Mouse (Mus musculus) liver, embryonic 12.5 days (tissue): ENCODE data around the gene Cdh10. TPM values are rescaled to one million over a fixed set of nuclear protein-coding genes. Genes with fewer than 3 reads are reported as not detected.

Experiments
- ATAC-seq: fragments of 200-750 bp; cut with Nextera tagmentation; 2 replicates; pipeline ENCODE4 v1.8.0; 2017; ENCODE audit warnings: moderate number of reproducible peaks, mild to moderate bottlenecking, moderate library complexity
- H3K27ac ChIP-seq: fragments of 300-500 bp; sonication (generic); 2 replicates; pipeline ENCODE4 v1.5.1; 2016; ENCODE audit warnings: mild to moderate bottlenecking
- H3K27me3 ChIP-seq: fragments of 300-500 bp; sonication (generic); replicated peaks from 2 replicates; pipeline ENCODE4 v1.6.1; 2016; ENCODE audit warnings: mild to moderate bottlenecking, moderate library complexity
- H3K36me3 ChIP-seq: fragments of 300-500 bp; sonication (generic); 2 replicates; pipeline ENCODE4 v1.6.1; 2016; ENCODE audit warnings: mild to moderate bottlenecking, moderate library complexity
- H3K4me1 ChIP-seq: fragments of 300-500 bp; sonication (generic); 2 replicates; pipeline ENCODE4 v1.6.1; 2016
- H3K4me2 ChIP-seq: fragments of 300-500 bp; sonication (generic); 2 replicates; pipeline ENCODE4 v1.6.1; 2016; ENCODE audit warnings: mild to moderate bottlenecking, moderate library complexity
- H3K4me3 ChIP-seq: fragments of 300-500 bp; sonication (generic); 2 replicates; pipeline ENCODE4 v1.5.1; 2016; ENCODE audit warnings: mild to moderate bottlenecking, moderate library complexity
- H3K9ac ChIP-seq: fragments of 300-500 bp; sonication (generic); 2 replicates; pipeline ENCODE4 v1.6.1; 2016; ENCODE audit warnings: mild to moderate bottlenecking, moderate library complexity
- H3K9me3 ChIP-seq: fragments of 300-500 bp; sonication (generic); replicated peaks from 2 replicates; pipeline ENCODE4 v1.6.1; 2016; ENCODE audit warnings: mild to moderate bottlenecking, moderate library complexity
- WGBS: fragments of 180-500 bp; shearing (Covaris S2); methylation state at CpG from one replicate; pipeline ENCODE4 v1.1.7; 2016; ENCODE audit not compliant: insufficient replicate concordance; 5-methylcytosine and 5-hydroxymethylcytosine counted together
- polyA plus RNA-seq: library from polyadenylated mRNA; unstranded; fragments of >200 nt; fragmentation: Nextera tagmentation; extraction: Ambion mirVana; gene quantifications from 2 replicates; pipeline ENCODE4 v1.2.1, GENCODE M21; 2016

Cdh10 gene
- polyA plus RNA-seq, 1 experiment from 2014 or later = 0.20 TPM

DNA sequence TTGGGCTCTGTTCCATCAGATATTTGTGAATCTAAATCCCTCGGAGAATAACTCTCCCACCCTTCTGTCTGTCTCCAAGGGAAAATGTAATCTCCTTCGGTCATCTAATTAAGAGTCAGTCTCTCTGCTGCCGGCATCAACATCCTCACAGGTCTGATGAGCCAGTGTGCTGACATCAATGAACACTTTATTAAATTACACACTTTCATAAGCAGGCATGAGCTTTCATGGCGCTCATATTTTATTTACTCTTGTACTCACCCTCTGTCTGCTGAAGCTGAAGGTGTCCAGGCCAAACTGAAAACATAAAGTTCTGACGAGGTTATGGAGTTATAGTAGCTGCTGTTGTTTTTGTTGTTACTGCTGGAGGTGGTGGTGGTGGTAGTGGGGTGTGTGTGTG, 62.7 kb downstream of the Cdh10 start:
- H3K27ac ChIP-seq = no peak overlapping the region
- ATAC-seq = no peak
- 59% methylated on average over 5 of the region's 5 CpGs for WGBS

DNA sequence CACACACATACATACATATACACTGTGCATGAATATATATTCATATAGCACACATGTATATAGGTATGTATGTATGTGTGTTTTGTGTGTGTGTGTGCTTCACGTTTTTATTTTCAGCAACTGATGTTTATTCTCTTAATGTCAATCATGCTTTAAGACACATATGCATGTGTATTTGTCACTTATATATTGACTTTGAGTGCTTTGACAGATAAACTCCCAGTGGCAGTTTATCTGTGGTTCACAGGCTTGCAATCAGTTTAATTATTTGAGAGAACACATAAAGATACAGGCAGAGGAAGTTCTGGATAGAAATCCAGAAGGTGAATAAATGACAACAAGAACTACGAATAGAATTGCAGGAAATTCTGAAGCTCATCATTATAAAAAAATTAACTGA, 67.9 kb downstream of the Cdh10 start:
- no peak overlapping the region for H3K4me3 ChIP-seq
- no peak for ATAC-seq
- H3K27ac ChIP-seq = no peak overlapping the region
- 52% methylated on average over 2 of the region's 2 CpGs for WGBS
- H3K4me2 ChIP-seq = no peak overlapping the region
- no peaks in the 10 kb centered on the region for H3K27me3 ChIP-seq
- no peak overlapping the region for H3K9ac ChIP-seq
- no peaks in the 10 kb centered on the region for H3K36me3 ChIP-seq
- H3K9me3 ChIP-seq = no peaks in the 10 kb centered on the region
- H3K4me1 ChIP-seq = no peaks in the 10 kb centered on the region

More for the DNA sequence above, 62.7 kb downstream of the Cdh10 start:
- Histone ChIP-seq H3K4me3 (no peak overlapping the region), H3K9me3 (no peaks in the 10 kb centered on the region), H3K9ac (no peak overlapping the region), H3K36me3 (no peaks in the 10 kb centered on the region), H3K27me3 (no peaks in the 10 kb centered on the region), H3K4me2 (no peak overlapping the region), H3K4me1 (no peaks in the 10 kb centered on the region)

- Histone ChIP-seq H3K27me3 (no peaks in the 10 kb centered on the region), H3K4me2 (no peak overlapping the region), H3K27ac (no peak overlapping the region), H3K9me3 (no peaks in the 10 kb centered on the region), H3K9ac (no peak overlapping the region), H3K36me3 (no peaks in the 10 kb centered on the region), H3K4me3 (no peak overlapping the region), H3K4me1 (no peaks in the 10 kb centered on the region)
- no peak for ATAC-seq
- WGBS = 34% methylated on average over 2 of the region's 2 CpGs
These were observed 70.2 kb downstream of the Cdh10 start for GRCm38 (mm10) chr15:18888912-18889311.

GRCm38 (mm10) chr15:18890358-18890757, 71.6 kb downstream of the Cdh10 start:
- no peak overlapping the region for H3K27ac ChIP-seq
- no peak for ATAC-seq
- no peaks in the 10 kb centered on the region for H3K36me3 ChIP-seq
- H3K4me1 ChIP-seq = no peaks in the 10 kb centered on the region
- H3K9me3 ChIP-seq = no peaks in the 10 kb centered on the region
- H3K4me3 ChIP-seq = no peak overlapping the region
- H3K4me2 ChIP-seq = no peak overlapping the region
- 81% methylated on average over 8 of the region's 8 CpGs for WGBS
- no peak overlapping the region for H3K9ac ChIP-seq
- H3K27me3 ChIP-seq = no peaks in the 10 kb centered on the region

- no peak overlapping the region for H3K4me2 ChIP-seq
- H3K9me3 ChIP-seq = no peaks in the 10 kb centered on the region
- H3K36me3 ChIP-seq = no peaks in the 10 kb centered on the region
- H3K27ac ChIP-seq = no peak overlapping the region
- H3K27me3 ChIP-seq = no peaks in the 10 kb centered on the region
- ATAC-seq = no peak
- H3K9ac ChIP-seq = no peak overlapping the region
- H3K4me3 ChIP-seq = no peak overlapping the region
- no peaks in the 10 kb centered on the region for H3K4me1 ChIP-seq
These were observed 82.0 kb downstream of the Cdh10 start for GRCm38 (mm10) chr15:18900776-18901175.

- WGBS = 61% methylated on average over 2 of the region's 2 CpGs
- H3K27ac ChIP-seq = no peak overlapping the region
- no peak overlapping the region for H3K4me3 ChIP-seq
- H3K4me2 ChIP-seq = no peak overlapping the region
- H3K4me1 ChIP-seq = no peaks in the 10 kb centered on the region
- no peaks in the 10 kb centered on the region for H3K36me3 ChIP-seq
- no peaks in the 10 kb centered on the region for H3K9me3 ChIP-seq
- H3K27me3 ChIP-seq = no peaks in the 10 kb centered on the region
- no peak for ATAC-seq
- no peak overlapping the region for H3K9ac ChIP-seq
These were observed 85.4 kb downstream of the Cdh10 start for GRCm38 (mm10) chr15:18904131-18904530.

GRCm38 (mm10) chr15:18910612-18911011, 91.9 kb downstream of the Cdh10 start:
- no peak overlapping the region for H3K4me3 ChIP-seq
- H3K4me2 ChIP-seq = no peak overlapping the region

DNA sequence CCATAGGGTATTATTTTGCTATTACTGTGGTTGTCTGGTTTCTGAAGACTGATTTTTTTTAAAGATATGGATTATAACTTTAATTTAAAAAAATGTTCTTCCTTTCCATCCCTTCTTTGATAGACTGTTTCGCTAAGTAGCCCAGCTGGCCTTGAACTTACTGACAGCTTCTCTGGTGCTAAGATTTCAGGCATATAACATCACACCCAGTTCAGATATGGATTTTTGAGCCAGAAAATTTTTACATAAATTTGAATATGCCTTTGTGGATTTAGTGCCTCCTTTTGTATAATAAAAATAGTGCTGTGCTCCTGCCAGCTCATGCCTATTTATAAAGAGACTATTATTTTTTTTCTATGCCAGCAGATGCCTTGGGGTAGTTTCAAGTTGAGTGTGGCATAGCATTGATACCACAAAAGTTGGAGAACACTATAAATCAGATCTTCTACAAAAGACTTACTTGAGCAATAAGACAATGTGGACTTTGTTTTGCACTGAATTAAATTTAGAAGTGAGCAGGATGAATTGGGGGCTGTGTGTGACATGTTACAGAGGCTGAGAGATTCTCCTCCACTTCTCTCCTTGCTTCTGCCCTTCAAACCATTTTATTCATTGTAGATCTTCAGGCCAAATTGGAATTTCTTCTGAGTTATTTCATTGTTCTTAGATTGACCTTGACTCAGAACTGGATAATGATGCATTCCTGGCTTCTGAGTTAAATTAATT, 106.8 kb downstream of the Cdh10 start:
- Histone ChIP-seq H3K4me3 (no peak overlapping the region), H3K27ac (no peak overlapping the region), H3K27me3 (no peaks in the 10 kb centered on the region), H3K4me2 (no peak overlapping the region), H3K4me1 (no peaks in the 10 kb centered on the region), H3K9me3 (no peaks in the 10 kb centered on the region), H3K36me3 (no peaks in the 10 kb centered on the region), H3K9ac (no peak overlapping the region)
- no peak for ATAC-seq
- 73% methylated on average over 1 of the region's 1 CpGs for WGBS

More at GRCm38 (mm10) chr15:18910612-18911011, 91.9 kb downstream of the Cdh10 start:
- Histone ChIP-seq H3K27me3 (no peaks in the 10 kb centered on the region), H3K9me3 (no peaks in the 10 kb centered on the region), H3K27ac (no peak overlapping the region), H3K36me3 (no peaks in the 10 kb centered on the region), H3K9ac (no peak overlapping the region), H3K4me1 (no peaks in the 10 kb centered on the region)
- ATAC-seq = no peak
- WGBS = 62% methylated on average over 4 of the region's 4 CpGs

DNA sequence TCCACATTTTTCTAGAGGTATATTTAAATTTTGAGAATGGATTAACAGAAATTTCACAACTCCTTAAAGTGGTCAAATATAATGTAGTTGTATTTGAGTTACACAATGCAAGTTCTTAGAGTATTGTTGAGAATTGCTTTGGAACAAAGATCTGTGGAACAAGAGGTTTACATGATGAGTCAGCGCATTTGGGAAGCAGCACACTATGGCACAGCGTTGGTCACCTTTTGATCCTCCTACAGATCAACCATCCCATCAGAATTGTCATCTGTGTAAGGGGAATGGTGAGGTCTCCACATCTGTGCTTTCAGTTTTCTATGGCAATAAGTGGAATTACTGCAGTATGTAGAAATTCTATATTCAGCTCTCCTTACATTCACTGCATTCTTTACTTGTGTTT, 108.2 kb downstream of the Cdh10 start:
- no peaks in the 10 kb centered on the region for H3K36me3 ChIP-seq
- no peak overlapping the region for H3K27ac ChIP-seq
- WGBS = 73% methylated on average over 2 of the region's 2 CpGs
- no peaks in the 10 kb centered on the region for H3K4me1 ChIP-seq
- no peak overlapping the region for H3K9ac ChIP-seq
- H3K4me2 ChIP-seq = no peak overlapping the region
- ATAC-seq = no peak
- H3K27me3 ChIP-seq = no peaks in the 10 kb centered on the region
- H3K4me3 ChIP-seq = no peak overlapping the region
- H3K9me3 ChIP-seq = no peaks in the 10 kb centered on the region

DNA sequence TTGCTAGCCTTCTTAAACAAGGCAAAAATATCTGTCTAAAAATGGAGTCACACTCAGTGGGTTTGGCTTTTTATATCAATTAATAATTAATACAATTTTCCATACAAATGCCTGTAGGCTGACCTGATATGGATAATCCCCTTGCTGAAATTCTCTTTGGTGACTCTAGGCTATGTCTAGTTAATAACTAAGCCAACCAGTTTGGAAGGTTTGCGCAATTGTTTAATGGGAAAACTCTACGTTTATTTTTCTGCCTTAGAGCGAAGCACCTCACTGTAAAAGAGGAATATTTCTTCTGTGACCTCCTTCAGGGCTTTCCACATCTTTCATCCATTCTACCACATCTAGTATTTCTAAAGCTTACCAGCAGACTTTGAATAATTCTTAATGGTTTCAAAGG, 133.5 kb downstream of the Cdh10 start:
- H3K9ac ChIP-seq = no peak overlapping the region
- no peaks in the 10 kb centered on the region for H3K36me3 ChIP-seq
- WGBS = 74% methylated on average over 3 of the region's 3 CpGs
- no peak overlapping the region for H3K27ac ChIP-seq
- H3K9me3 ChIP-seq = no peaks in the 10 kb centered on the region
- ATAC-seq = no peak
- no peak overlapping the region for H3K4me2 ChIP-seq
- H3K4me1 ChIP-seq = no peaks in the 10 kb centered on the region
- H3K4me3 ChIP-seq = no peak overlapping the region
- no peaks in the 10 kb centered on the region for H3K27me3 ChIP-seq

GRCm38 (mm10) chr15:18975041-18975440, 156.3 kb downstream of the Cdh10 start:
- WGBS = 33% methylated on average over 5 of the region's 5 CpGs
- no peaks in the 10 kb centered on the region for H3K36me3 ChIP-seq
- no peak overlapping the region for H3K9ac ChIP-seq
- no peaks in the 10 kb centered on the region for H3K27me3 ChIP-seq
- no peaks in the 10 kb centered on the region for H3K4me1 ChIP-seq
- no peak overlapping the region for H3K4me2 ChIP-seq
- H3K27ac ChIP-seq = no peak overlapping the region
- ATAC-seq = no peak
- H3K9me3 ChIP-seq = no peaks in the 10 kb centered on the region
- H3K4me3 ChIP-seq = no peak overlapping the region

GRCm38 (mm10) chr15:18984891-18985290, 166.1 kb downstream of the Cdh10 start:
- H3K27me3 ChIP-seq = no peaks in the 10 kb centered on the region
- whole genome bisulfite sequencing = 80% methylated on average over 3 of the region's 3 CpGs
- H3K4me1 ChIP-seq = no peaks in the 10 kb centered on the region
- no peak overlapping the region for H3K9ac ChIP-seq
- ATAC-seq = no peak
- no peak overlapping the region for H3K4me2 ChIP-seq
- no peaks in the 10 kb centered on the region for H3K36me3 ChIP-seq
- no peaks in the 10 kb centered on the region for H3K9me3 ChIP-seq
- H3K4me3 ChIP-seq = no peak overlapping the region
- no peak overlapping the region for H3K27ac ChIP-seq

DNA sequence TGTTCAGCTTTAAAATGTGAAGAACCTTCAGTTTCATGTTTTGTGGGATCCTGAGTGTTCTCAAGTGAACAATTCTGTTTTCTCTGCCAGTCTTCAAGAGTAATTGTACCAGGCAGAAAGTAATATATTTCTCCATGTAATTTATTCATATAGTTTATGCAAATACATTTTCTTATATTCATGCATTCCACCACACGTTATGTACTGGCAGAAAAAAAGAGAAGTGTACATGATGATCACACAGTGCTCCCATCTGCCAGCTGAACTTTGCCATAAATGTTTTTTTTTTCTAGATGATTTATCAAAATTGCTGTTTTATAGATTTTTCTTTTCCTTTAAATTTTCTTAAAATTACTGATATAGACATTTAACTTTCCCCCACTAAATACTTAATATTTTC, 168.9 kb downstream of the Cdh10 start:
- no peak overlapping the region for H3K9ac ChIP-seq
- H3K27me3 ChIP-seq = no peaks in the 10 kb centered on the region
- no peak overlapping the region for H3K27ac ChIP-seq
- H3K36me3 ChIP-seq = no peaks in the 10 kb centered on the region
- H3K9me3 ChIP-seq = no peaks in the 10 kb centered on the region
- H3K4me2 ChIP-seq = no peak overlapping the region
- no peak overlapping the region for H3K4me3 ChIP-seq
- WGBS = 63% methylated on average over 1 of the region's 1 CpGs
- H3K4me1 ChIP-seq = no peaks in the 10 kb centered on the region
- ATAC-seq = no peak
